Mouse (Mus musculus): ENCODE measurements around the gene Fermt3.

Fermt3 gene

GRCm38 (mm10) chr19:6971644-6972043 lies 47.6 kb downstream of the Fermt3 start:
- no peak for DNase-seq (ENCODE audit: low spot score)

- DNase-seq (ENCODE audit: low spot score), result peak; percentile 66
Measured at GRCm38 (mm10) chr19:6970460-6971085, 48.7 kb downstream of the Fermt3 start.

DNA sequence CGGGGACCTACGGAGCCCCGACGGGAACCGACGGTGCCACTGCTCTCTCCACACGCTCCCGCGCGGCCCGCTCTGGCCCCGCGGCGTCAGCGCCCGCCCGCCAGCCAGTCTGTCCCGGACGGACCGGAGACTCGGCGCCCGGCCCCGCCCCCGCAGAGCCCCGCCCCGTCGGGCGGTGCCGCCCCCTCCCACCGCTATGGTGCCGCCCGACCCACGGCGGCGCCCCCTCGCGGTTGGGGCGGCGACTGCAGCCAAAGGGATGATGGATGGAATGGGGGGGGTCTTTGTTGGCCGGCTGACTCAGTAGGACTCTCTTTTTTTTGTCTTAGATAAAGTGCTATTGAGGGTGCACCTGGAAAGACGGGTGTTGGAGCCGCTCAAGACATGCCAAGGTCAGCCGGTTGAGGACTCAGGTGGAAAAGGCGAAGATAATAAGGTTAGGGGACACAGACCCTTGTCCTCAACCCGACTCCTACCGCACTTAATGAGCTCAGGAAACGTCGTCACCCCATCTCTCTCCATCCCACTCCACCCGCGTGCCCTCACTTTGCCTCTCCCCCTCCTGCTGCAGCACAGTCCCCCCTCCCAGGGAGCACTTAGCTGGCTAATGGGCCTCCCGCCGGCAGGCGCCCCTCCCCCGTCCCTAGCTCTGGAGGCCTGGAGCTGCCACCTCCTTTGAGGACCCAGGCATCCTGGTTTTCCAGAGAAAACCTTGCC lies 49.4 kb downstream of the Fermt3 start:
- DNase-seq (ENCODE audit: low spot score), result no peak

DNA sequence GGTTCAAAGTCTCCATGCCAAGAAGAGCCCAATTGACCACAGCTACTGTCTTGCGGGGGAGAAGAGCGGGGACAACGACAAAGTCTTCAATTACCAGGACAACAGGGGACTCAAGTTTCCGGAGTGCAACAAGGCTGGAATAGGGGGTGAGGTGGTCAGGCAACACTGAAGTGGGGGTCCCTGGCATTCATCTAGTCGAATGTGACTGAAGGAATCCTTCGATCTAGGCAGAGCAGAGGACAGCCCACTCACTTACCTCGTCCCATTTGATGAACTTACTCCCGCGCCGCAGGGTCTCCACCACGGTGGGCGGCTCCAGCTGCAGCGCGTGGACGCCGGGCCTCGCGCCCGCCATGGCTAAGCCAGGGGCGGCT lies 50.0 kb downstream of the Fermt3 start:
- no peak for DNase-seq (ENCODE audit: low spot score)

GRCm38 (mm10) chr19:6968491-6969271 lies 50.6 kb downstream of the Fermt3 start:
- no peak for DNase-seq (ENCODE audit: low spot score)

- DNase-seq (ENCODE audit: low spot score), result no peak
Measured at GRCm38 (mm10) chr19:6956461-6956860, 62.8 kb downstream of the Fermt3 start.

DNA sequence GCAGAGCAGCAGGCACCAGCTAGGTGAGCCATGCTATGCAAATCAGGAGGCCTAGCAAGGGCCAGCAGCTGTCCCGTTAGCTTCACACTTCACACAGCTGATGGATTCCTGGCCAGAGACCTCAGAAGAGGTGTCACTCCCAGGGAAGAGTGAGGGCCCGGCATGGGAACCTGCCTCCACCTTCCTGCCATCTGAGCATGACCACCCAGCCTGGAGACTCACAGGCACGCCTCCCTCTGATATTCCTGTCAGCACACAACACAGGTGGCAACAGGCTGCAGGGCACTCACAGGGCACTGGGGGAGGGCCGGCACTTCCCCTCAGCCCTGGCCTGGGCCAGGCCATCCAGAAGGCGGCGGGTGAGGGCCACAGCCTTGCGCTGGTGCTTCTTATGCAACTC lies 63.8 kb downstream of the Fermt3 start:
- no peak for DNase-seq (ENCODE audit: low spot score)

GRCm38 (mm10) chr19:6954046-6954445 lies 65.2 kb downstream of the Fermt3 start:
- DNase-seq (ENCODE audit: low spot score), result no peak

DNA sequence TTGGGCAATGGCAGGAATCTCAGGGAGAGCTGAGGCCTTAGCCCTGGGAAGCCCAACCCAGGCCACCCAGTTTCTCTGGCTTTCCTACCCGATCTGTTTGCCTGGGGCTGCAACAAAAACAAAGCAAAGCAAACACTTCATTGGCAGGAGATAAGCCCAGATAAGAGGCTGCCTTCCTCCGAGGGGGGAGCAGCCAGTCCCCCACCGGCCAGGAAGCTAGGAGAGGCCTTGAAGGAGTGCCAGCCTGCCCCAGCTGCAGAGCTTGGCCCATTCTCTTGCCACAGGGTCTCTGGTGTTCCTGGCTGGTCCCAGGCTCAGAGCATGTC lies 66.6 kb downstream of the Fermt3 start:
- peak; percentile 94 for DNase-seq (ENCODE audit: low spot score)

GRCm38 (mm10) chr19:6951994-6952711 lies 67.1 kb downstream of the Fermt3 start:
- peak; percentile 85 for DNase-seq (ENCODE audit: low spot score)

GRCm38 (mm10) chr19:6951381-6951968 lies 67.8 kb downstream of the Fermt3 start:
- DNase-seq (ENCODE audit: low spot score), result peak; percentile 95

DNA sequence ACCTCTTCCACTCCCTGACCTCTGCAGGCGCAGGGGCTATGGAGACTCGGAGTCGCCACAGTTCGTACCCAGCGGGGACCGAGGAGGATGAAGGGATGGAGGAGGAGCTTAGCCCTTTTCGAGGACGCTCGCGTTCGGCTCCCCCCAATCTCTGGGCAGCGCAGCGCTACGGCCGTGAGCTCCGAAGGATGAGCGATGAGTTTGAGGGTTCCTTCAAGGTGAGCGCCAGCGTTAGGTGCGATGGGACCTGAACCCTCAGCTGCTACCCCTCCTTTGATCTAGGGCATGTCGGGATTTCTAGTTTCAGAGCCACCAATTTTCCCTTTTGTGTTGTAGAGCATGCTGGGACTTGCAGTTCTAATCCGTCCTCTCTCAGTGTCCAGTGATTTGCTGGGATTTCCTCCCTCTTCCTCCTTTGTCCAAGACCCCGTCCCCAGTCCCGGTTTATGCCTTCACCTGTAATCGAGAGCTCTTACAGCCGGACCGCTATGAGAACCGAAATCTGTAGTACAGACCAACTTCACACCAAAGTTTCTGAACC lies 68.6 kb downstream of the Fermt3 start:
- DNase-seq (ENCODE audit: low spot score), result no peak

GRCm38 (mm10) chr19:6949951-6950350 lies 69.3 kb downstream of the Fermt3 start:
- DNase-seq (ENCODE audit: low spot score), result no peak

DNA sequence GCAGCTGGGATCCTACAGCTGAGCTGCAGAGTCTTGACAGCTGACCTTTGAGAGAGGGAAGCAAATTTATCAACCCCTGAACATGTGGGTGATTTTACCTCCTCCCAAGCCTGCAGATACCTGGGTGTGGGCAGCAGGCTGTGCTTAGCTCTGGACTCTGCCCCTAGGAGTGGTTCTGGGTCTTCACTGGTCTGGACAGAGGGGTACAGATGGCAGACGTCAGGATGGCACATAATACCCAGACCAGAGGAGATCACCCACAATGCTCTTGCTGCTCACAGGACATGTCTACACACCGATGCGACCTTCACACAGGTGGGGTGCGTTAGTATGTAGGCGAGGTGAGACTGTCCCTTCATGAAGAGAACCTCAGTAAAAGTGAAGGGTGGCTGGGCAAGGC lies 69.7 kb downstream of the Fermt3 start:
- no peak for DNase-seq (ENCODE audit: low spot score)
